Mouse (Mus musculus) hindbrain, embryonic 12.5 days (tissue): ENCODE data around the gene Renbp. TPM values are rescaled to one million over a fixed set of nuclear protein-coding genes. Genes with fewer than 3 reads are reported as not detected.

Source experiments
- ATAC-seq: fragments of 200-750 bp; cut with Nextera tagmentation; 2 replicates; pipeline ENCODE4 v1.8.0; 2017; ENCODE audit warnings: moderate TSS enrichment; ENCODE audit not compliant: low FRiP score
- H3K27ac ChIP-seq: fragments of 300-500 bp; sonication (generic); 2 replicates; pipeline ENCODE4 v1.5.1; 2016; ENCODE audit warnings: mild to moderate bottlenecking
- H3K27me3 ChIP-seq: fragments of 300-500 bp; sonication (generic); 2 replicates; pipeline ENCODE4 v1.6.1; 2016; ENCODE audit warnings: mild to moderate bottlenecking
- H3K36me3 ChIP-seq: fragments of 300-500 bp; sonication (generic); 2 replicates; pipeline ENCODE4 v1.6.1; 2016; ENCODE audit warnings: mild to moderate bottlenecking
- H3K4me1 ChIP-seq: fragments of 300-500 bp; sonication (generic); 2 replicates; pipeline ENCODE4 v1.6.1; 2016
- H3K4me2 ChIP-seq: fragments of 300-500 bp; sonication (generic); replicated peaks from 2 replicates; pipeline ENCODE4 v1.6.1; 2016; ENCODE audit warnings: mild to moderate bottlenecking
- H3K4me3 ChIP-seq: fragments of 300-500 bp; sonication (generic); 2 replicates; pipeline ENCODE4 v1.5.1; 2016; ENCODE audit warnings: mild to moderate bottlenecking
- H3K9ac ChIP-seq: fragments of 300-500 bp; sonication (generic); 2 replicates; pipeline ENCODE4 v1.6.1; 2016; ENCODE audit warnings: mild to moderate bottlenecking, moderate library complexity
- H3K9me3 ChIP-seq: fragments of 300-500 bp; sonication (generic); replicated peaks from 2 replicates; pipeline ENCODE4 v1.6.1; 2016; ENCODE audit warnings: mild to moderate bottlenecking
- WGBS: fragments of 180-500 bp; shearing (Covaris S2); methylation state at CpG from one replicate; pipeline ENCODE4 v1.1.7; 2016; 5-methylcytosine and 5-hydroxymethylcytosine counted together
- polyA plus RNA-seq: library from polyadenylated mRNA; unstranded; fragments of >200 nt; fragmentation: Nextera tagmentation; extraction: Ambion mirVana; gene quantifications from 2 replicates; pipeline ENCODE4 v1.2.1, GENCODE M21; 2016

The Renbp gene
- polyA plus RNA-seq, 1 experiment from 2014 or later: 19.7 TPM

DNA sequence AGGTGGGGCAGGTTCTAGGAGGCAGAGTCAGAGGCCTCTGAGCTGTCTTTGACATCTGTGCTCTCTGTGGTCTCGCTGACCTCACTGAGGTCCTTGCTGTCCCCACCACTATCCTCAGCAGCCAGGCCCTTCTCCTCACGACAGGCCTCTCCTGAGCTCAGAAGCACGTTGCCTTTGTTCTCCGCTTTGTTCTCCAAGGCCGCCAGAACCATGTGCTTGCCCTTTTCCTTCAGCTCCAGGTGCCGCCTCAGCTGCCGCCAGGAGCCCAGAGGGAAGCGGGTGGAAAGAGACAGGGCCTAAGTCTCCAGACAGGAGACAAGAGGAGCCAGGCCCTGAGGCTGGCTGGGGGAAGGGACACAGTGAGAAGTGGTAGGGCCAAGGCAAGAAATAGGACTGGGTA is 13.7 kb downstream of the Renbp start:
- Histone ChIP-seq H3K27ac (no peak overlapping the region), H3K9ac (no peak overlapping the region), H3K4me1 (peaks cover 4% of the 10 kb centered on the region), H3K36me3 (0 out of 2 replicates have a peak, but pooled peaks cover 13% of the 10 kb centered on the region), H3K4me2 (no peak overlapping the region), H3K27me3 (no peaks in the 10 kb centered on the region), H3K9me3 (no peaks in the 10 kb centered on the region), H3K4me3 (no peak overlapping the region)
- WGBS: 80% methylated on average over 8 of the region's 8 CpGs
- ATAC-seq: no peak

GRCm38 (mm10) chrX:73914827-73915703 is 15.6 kb downstream of the Renbp start:
- Histone ChIP-seq H3K27ac (peak overlapping the region; percentile 75), H3K4me3 (peak overlapping the region; percentile 18; the same call in 1 of the 2 replicates), H3K4me1 (peaks cover 4% of the 10 kb centered on the region; the same call in 1 of the 2 replicates), H3K4me2 (peak overlapping the region; percentile 42), H3K9ac (no peak overlapping the region; the same call in 1 of the 2 replicates), H3K27me3 (peaks cover 2% of the 10 kb centered on the region; the same call in 1 of the 2 replicates), H3K9me3 (no peaks in the 10 kb centered on the region), H3K36me3 (0 out of 2 replicates have a peak, but pooled peaks cover 13% of the 10 kb centered on the region)
- peak; percentile 95 for ATAC-seq
- 26% methylated on average over 31 of the region's 31 CpGs for WGBS

DNA sequence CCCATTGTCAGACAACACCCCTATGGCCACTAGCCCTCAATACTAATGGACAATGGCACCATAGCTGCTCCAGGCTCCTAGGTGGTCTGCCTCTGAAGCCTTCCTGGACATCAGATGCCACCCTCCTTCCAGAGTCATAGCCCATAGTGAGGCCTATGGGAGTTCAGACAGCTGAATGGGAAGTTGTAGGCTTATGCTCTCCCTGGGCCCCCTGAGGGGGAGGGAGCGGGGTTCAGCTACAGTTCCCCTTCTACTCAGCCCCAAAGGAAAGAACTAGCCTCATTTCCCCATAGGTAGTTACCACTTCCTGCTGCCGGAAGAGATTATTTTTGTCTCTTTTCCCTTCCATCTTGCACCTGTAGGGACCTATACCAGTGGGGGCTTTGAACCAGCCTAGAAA is 19.1 kb downstream of the Renbp start:
- H3K9me3 ChIP-seq: no peaks in the 10 kb centered on the region
- no peak for ATAC-seq
- no peak overlapping the region for H3K4me3 ChIP-seq
- H3K9ac ChIP-seq: no peak overlapping the region
- peaks cover 4% of the 10 kb centered on the region; the same call in 1 of the 2 replicates for H3K4me1 ChIP-seq
- no peaks in the 10 kb centered on the region for H3K36me3 ChIP-seq
- H3K4me2 ChIP-seq: no peak overlapping the region
- no peak overlapping the region for H3K27ac ChIP-seq
- peaks cover 2% of the 10 kb centered on the region; the same call in 1 of the 2 replicates for H3K27me3 ChIP-seq
- 88% methylated on average over 2 of the region's 2 CpGs for WGBS

DNA sequence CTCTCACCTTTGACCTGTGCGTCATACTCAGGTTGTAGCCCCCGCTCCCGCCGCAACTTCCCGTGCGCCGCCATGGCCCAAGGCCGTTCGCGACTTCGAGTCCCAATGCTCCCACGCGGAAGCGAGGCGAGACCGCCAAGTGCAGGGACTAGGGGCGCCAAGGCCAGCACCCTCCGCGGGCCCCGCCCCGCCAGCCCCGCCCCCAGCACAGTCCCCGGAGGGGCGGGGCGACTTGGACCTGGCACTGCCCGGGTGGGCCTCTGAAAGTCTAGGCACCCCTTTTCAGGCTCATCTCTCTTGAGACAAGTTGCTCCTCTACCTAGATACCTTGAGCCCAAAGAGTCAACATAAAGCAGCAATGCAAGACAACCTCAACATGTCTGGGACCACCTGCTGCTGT is 19.5 kb downstream of the Renbp start:
- Histone ChIP-seq H3K27ac (no peak overlapping the region), H3K36me3 (no peaks in the 10 kb centered on the region), H3K4me3 (no peak overlapping the region), H3K4me1 (peaks cover 4% of the 10 kb centered on the region; the same call in 1 of the 2 replicates), H3K9me3 (no peaks in the 10 kb centered on the region), H3K27me3 (peaks cover 2% of the 10 kb centered on the region; the same call in 1 of the 2 replicates), H3K9ac (no peak overlapping the region), H3K4me2 (peak overlapping the region; percentile 41)
- 19% methylated on average over 21 of the region's 26 CpGs for WGBS
- no peak for ATAC-seq

DNA sequence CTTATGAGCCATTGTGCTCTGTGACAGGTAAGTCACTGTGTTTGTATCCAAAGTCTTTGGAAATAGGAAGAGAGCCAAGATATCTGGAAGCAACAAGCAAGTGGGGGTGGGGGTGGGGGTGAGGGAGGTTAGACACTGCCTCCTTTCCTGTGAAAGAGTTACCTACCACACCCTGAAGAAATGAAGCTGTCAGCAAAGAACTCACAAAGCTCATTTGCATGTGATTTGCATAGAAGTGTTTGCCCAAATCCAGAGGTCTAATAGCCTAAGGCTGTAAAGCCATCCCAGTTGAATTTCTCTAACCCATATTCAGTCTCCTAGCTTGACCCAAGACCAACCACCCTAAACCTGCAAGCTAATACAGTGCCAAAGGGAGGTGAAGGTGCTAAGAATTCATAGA is 20.2 kb downstream of the Renbp start:
- Histone ChIP-seq H3K27me3 (peaks cover 2% of the 10 kb centered on the region; the same call in 1 of the 2 replicates), H3K27ac (no peak overlapping the region), H3K36me3 (no peaks in the 10 kb centered on the region), H3K9ac (no peak overlapping the region), H3K4me1 (peaks cover 4% of the 10 kb centered on the region; the same call in 1 of the 2 replicates), H3K4me3 (no peak overlapping the region), H3K4me2 (no peak overlapping the region), H3K9me3 (no peaks in the 10 kb centered on the region)
- no peak for ATAC-seq

DNA sequence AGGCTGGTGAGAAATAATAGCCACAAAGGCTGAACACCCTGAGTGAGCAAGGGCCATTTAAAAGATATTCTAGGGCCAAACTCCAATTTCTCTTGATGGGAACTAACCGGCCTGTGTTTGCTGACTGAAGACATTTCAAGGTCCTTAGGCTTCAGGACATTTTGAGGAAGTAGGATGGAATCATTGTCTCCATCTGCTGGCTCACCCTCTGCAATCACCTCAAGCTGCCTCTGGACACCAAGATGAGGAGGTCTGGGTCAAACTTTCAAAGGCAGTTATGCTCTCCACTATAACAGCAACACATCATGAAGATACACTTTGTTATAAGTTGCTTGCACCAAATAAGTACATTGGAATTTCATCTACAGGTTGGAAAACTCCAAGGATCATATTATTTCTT is 20.6 kb downstream of the Renbp start:
- Histone ChIP-seq H3K36me3 (no peaks in the 10 kb centered on the region), H3K27me3 (peaks cover 2% of the 10 kb centered on the region; the same call in 1 of the 2 replicates), H3K4me3 (no peak overlapping the region), H3K4me2 (no peak overlapping the region), H3K4me1 (peaks cover 4% of the 10 kb centered on the region; the same call in 1 of the 2 replicates), H3K9ac (no peak overlapping the region), H3K27ac (no peak overlapping the region), H3K9me3 (no peaks in the 10 kb centered on the region)
- no peak for ATAC-seq
- 94% methylated on average over 1 of the region's 1 CpGs for WGBS

DNA sequence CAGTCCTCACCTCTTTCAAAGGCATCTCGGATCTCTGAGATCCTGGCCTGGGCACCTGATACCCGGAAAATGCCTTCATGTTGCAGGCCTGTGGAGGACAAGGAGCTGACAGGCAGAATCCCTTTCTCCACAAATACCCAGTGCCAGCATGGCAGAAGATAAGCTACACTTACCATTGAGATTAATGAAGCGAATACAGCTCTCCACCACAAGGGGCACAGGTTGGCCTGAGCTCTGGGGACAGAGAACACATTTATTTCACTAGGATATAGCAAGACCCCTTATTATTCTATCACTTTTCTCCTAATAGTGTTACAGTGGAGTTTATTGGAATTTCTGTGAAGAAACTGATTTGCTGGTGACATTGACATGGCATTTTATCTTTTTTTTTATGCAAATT is 32.7 kb downstream of the Renbp start:
- no peaks in the 10 kb centered on the region for H3K27me3 ChIP-seq
- H3K4me2 ChIP-seq: no peak overlapping the region
- no peak for ATAC-seq
- 70% methylated on average over 3 of the region's 3 CpGs for WGBS
- no peaks in the 10 kb centered on the region for H3K9me3 ChIP-seq
- H3K27ac ChIP-seq: no peak overlapping the region
- no peaks in the 10 kb centered on the region for H3K36me3 ChIP-seq
- H3K9ac ChIP-seq: no peak overlapping the region
- H3K4me3 ChIP-seq: no peak overlapping the region
- H3K4me1 ChIP-seq: no peaks in the 10 kb centered on the region

GRCm38 (mm10) chrX:73895719-73896118 is 34.9 kb downstream of the Renbp start, which contains the start of gene L1cam:
Gene L1cam (minus strand): TSS chrX:73896105.
- no peak within 1 kb of the TSS for H3K4me2 ChIP-seq
- no peak for ATAC-seq
- H3K9ac ChIP-seq: no peak within 1 kb of the TSS
- H3K4me3 ChIP-seq: no peak within 1 kb of the TSS
- H3K27ac ChIP-seq: no peak within 1 kb of the TSS
- 30% methylated on average over 2 of the region's 2 CpGs for WGBS
- H3K27me3 ChIP-seq: no peaks in the 10 kb centered on the region
- no peaks in the 10 kb centered on the region for H3K36me3 ChIP-seq
- no peaks in the 10 kb centered on the region for H3K4me1 ChIP-seq
- no peaks in the 10 kb centered on the region for H3K9me3 ChIP-seq

GRCm38 (mm10) chrX:73892833-73893232 is 37.8 kb downstream of the Renbp start:
- H3K27ac ChIP-seq: no peak overlapping the region
- no peaks in the 10 kb centered on the region for H3K4me1 ChIP-seq
- H3K9ac ChIP-seq: no peak overlapping the region
- H3K27me3 ChIP-seq: no peaks in the 10 kb centered on the region
- WGBS: 93% methylated on average over 14 of the region's 14 CpGs
- no peak overlapping the region for H3K4me3 ChIP-seq
- H3K9me3 ChIP-seq: no peaks in the 10 kb centered on the region
- ATAC-seq: no peak
- no peak overlapping the region for H3K4me2 ChIP-seq
- H3K36me3 ChIP-seq: no peaks in the 10 kb centered on the region

GRCm38 (mm10) chrX:73891551-73892152 is 39.0 kb downstream of the Renbp start, which contains the start of gene Avpr2:
Gene Avpr2 (plus strand): TSS chrX:73892102.
- Histone ChIP-seq H3K36me3 (no peaks in the 10 kb centered on the region), H3K27me3 (no peaks in the 10 kb centered on the region), H3K4me2 (no peak within 1 kb of the TSS), H3K4me3 (no peak within 1 kb of the TSS), H3K9me3 (no peaks in the 10 kb centered on the region), H3K4me1 (no peaks in the 10 kb centered on the region), H3K9ac (no peak within 1 kb of the TSS), H3K27ac (no peak within 1 kb of the TSS)
- 91% methylated on average over 6 of the region's 6 CpGs for WGBS
- ATAC-seq: no peak

- 18% methylated on average over 6 of the region's 6 CpGs for WGBS
- Histone ChIP-seq H3K27me3 (peaks cover 9% of the 10 kb centered on the region; the same call in 1 of the 2 replicates), H3K36me3 (no peaks in the 10 kb centered on the region), H3K27ac (no peak overlapping the region), H3K9me3 (no peaks in the 10 kb centered on the region), H3K4me2 (peak overlapping the region; percentile 58; the same call in 1 of the 2 replicates), H3K9ac (no peak overlapping the region), H3K4me3 (no peak overlapping the region), H3K4me1 (no peaks in the 10 kb centered on the region)
- ATAC-seq: peak; percentile 12; the same call in 1 of the 2 replicates
Measured at GRCm38 (mm10) chrX:73881463-73881862, 49.2 kb downstream of the Renbp start.

DNA sequence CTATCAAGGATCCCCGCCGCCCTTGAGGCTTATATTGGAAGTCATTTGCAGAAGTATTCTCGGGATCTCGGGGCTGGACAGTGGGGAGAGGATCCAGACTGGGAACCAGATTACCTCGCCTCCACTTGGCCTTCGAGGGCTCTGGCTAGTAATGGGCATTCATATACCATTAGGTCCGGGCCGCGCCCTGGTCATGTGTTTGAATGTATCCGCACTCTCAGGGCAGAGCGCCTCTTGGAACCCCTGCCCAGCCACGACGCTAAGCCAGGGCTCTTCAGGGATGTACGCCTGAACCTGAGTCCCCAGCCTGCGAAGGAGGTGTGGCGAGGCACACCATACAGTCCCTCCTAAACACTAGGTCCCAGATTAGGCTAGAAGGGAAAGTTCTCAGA is 49.6 kb downstream of the Renbp start:
- H3K9me3 ChIP-seq: no peaks in the 10 kb centered on the region
- 27% methylated on average over 16 of the region's 16 CpGs for WGBS
- no peak overlapping the region for H3K27ac ChIP-seq
- ATAC-seq: peak; percentile 44
- peaks cover 1% of the 10 kb centered on the region; the same call in 1 of the 2 replicates for H3K4me1 ChIP-seq
- peaks cover 9% of the 10 kb centered on the region; the same call in 1 of the 2 replicates for H3K27me3 ChIP-seq
- peak overlapping the region; percentile 58 for H3K4me2 ChIP-seq
- H3K4me3 ChIP-seq: peak overlapping the region; percentile 47
- H3K9ac ChIP-seq: peak overlapping the region; percentile 59
- no peaks in the 10 kb centered on the region for H3K36me3 ChIP-seq
